Mouse (Mus musculus) bone marrow, adult 2 months (tissue): ENCODE data around the gene Slc6a21.

ENCODE experiments used
- CTCF ChIP-seq: fragments of 200-500 bp; IDR thresholded peaks from 2 replicates; pipeline ENCODE4 v1.5.1; 2011; ENCODE audit warnings: low read length, control low read depth; ENCODE audit not compliant: control insufficient read depth, insufficient read depth
- POLR2A ChIP-seq: fragments of 200-500 bp; IDR thresholded peaks from 2 replicates; pipeline ENCODE4 v1.6.1; 2011; ENCODE audit warnings: low read depth, mild to moderate bottlenecking, control low read depth, low read length, borderline replicate concordance; ENCODE audit not compliant: control insufficient read depth

DNA sequence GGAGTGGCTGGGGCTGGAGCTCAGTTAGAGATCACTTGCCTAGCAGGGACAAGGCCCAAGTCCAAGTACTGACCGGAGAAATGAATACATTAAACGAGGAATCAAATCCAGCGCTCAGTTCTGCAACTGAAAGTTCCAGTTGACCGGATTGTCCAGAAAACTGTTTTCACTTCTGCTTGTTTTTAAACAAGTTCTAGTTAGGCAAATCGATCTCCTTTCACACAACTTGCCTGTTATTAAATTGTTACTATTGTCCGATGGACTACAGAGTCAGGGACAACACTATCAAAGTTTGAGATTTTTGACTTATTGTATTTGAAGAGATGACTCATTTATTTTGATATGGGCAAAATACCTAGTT is 35.9 kb upstream of the Slc6a21 start:
- TF ChIP-seq CTCF (no peak), POLR2A (no peak)
